Mouse (Mus musculus): ENCODE results near the gene Dennd1a.

Dennd1a gene

DNA sequence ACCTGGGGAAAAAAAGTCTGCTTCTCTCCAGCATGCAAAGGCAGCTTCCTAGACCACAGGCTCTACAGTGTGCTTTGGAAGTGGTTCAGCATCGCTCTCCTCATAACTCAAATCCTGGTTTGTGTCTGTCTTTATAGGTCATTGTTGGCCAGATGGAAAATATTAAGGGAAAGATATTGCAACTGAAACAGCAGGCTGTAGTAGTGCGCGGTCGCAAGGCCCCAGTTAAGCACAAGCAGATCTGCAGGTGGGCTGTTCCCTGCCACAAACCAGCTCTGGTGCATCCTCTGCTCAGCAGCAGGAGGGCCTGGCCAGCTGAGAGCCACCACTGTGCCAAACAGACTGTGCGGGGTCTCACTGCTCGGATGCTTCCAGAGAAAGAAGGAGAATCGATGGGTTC, 186.9 kb downstream of the Dennd1a start:
- no peak for DNase-seq

DNA sequence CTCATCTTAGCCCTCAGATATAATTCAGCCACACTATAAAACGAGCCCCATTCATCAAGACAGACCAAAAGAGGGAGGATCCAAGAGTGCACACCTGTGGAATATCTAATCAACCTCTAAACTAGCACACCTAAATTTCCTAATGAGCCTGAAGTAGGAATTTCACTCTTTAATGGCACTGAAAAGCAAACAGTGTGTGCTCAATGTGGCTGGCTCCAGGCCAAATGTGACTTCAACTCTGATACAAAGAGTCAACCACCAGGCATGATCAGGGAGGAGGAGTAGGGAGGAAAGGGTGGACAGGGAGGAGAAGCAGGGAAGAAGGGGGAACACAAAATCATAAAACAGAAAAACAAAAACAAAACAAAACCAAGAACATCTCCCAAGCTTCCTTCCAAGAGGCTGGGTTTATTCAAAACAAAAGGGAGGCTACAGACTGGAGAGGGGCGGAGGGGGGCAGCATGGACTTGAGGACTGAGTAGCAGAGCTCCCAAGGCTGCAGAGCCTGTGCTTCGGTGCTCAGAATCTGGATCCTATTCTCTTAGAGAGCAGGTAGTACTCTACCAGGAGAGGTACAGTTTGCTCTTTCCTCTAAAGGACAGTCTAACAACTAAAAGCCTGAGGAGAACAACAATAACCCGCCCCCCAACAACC, 187.9 kb downstream of the Dennd1a start:
- no peak for DNase-seq

DNA sequence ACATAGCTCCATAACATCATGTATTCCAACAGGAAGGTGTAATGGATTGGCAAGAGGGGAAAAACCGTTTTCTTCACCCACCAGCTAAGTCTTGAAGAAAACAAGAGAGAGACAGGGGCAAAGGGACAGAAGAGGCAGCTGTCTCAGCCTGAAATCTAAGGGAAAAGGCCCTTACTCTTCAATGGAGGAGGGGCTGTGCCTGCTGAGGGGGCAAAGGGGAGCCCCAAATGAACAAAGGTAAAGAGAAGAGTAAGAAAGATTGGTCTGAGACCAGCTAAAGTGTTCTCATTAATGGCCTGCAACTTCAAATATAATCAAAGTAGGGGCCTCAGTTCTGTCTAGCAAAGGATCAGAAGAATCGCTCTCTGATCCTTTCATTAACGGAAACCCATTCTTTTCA, 189.7 kb downstream of the Dennd1a start:
- no peak for DNase-seq

DNA sequence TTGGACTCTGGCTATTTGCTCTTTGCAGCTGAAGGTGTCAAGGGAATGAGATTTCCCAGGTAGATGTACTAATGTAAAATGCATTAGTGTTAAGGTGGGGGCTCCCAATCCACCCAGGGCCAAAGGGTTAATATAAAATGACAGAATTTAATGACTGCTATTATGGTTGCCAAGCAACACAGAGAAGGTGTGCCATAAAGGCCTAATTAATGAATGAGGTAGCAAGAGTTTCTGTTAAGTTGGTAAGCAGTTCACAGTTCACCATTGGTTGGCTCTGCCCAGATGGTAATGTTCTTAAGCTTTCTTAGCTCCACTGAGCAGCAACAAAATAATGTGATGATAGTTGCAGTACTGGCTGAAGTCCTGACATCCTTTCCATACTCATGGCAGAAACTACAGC, 190.9 kb downstream of the Dennd1a start:
- DNase-seq, result no peak

DNA sequence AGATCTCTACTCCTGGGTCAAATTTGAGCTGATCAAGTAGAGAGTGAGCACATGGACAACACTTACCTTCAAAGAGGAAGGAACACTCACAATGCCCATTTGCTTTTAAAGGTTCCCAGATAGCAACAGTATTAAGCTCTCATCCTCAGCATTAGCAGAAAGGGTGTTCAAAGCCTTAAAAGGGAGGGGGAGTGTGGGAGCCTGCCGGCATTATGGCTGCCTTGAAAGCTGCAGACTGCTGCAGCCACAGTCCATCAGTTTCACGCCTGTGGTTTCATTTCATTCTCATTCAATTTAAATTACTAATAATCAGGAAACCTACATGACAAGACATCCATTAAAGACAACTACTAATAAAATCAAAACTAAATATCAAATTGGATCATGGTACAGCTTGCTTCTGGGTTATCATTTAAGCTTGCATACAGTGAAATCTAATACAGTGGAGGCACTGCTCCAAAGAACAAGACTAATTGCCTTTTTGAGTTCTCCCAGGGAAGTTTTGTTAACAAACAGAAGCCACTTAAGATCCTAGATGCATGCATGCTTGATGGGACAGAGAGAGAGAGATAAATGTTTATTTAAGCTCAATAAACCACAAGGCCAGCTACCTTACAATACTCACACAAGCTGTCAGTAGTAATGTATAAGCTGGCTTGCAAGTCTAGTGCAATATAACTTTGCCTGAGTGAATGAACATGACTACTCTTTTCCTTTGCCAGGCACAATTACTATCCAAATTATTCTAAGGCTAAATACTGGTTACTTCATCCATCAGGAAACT, 192.6 kb downstream of the Dennd1a start:
- DNase-seq, result no peak

DNA sequence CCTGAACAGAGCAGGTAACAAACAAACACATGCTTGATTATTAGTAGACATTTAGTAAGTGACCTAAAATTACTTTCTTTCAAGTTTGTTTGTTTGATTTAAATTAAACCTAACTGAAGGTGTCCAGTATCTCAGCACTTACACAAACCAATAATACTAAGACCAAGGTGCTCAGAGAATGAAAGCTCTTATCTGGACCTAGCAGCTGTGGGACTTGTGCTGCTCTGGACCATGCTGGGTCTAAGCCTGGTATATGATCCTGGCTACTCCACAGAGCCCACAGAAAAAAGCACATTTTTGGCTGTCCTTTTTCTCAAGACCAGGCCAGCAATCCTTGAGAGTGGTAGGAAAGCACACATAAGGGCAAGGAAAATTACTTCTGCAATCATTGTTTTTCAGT, 193.2 kb downstream of the Dennd1a start:
- DNase-seq, result no peak

DNA sequence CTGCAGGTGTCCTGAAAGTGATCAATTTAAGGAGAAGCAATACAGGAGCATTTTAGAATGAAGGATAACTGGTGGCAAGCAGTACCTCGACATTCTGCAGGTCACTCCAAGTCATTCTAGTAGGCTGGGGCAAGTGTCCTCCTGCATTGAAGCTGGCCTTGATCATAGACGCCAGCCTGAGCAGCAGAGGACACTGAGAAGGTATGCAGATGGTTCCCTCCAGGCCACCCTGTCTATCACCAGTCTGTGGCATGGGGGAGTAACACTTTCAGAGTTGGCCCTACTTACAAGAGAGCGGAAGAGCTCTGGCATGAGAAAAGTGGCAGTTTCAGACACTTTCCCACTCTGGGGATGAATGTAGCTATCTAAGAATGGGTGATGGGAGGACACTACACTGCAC, 193.9 kb downstream of the Dennd1a start:
- DNase-seq, result no peak

DNA sequence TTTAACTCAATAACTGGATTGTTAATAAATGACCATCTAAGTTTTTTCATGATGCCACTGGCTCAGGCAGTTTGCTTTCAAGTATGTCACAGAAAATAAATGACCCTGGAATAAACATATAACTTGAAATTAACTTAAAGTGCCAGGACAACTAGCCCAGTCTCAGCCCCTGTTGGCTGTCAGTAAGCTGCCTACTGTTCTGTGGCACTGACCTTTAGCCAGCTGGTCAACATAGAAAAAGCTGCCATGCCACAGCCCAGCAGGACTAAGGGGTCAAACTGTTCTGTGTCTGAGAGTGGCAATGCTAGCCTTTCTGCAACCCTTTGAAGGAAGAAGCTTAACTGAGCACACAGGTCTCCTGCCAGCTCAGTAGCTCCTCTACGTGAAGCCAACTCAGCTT, 198.8 kb downstream of the Dennd1a start:
- no peak for DNase-seq

DNA sequence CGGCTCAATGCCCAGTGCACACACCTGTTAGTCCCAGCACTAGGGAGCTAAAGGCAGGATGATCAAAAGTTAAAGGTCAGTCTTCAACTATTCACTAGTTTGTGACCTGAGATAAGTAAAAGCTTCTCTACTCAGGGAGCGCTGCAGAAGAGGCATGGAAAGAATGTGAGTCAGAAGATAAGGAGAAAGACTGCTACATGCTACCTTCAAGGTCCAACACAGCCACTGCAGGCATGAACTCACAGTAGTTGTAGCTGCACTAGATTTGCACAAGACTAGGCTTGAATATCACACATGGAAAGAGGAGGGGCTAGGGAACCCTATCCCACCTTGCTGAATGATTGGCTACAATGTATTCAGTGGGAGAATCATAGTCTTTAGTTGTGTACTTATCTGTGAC, 202.1 kb downstream of the Dennd1a start:
- DNase-seq, result no peak

DNA sequence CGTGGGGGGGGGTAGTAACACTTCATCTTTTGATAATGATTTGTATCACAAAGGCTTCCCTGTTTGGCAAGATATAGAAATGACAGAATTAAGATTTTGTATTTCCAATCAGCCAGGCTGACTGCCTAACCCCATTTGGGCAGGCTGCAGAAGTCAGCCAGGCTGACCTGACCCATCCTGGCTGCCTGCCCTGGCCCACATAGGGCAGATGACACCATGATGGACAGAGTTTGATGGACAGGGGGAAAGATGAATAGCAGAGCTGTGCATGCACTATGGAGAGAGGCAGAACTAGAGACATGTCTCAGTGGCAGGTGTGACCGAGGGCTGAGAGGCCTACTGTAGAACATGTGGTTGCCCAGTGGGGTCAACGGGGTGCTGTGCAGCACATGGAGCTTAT, 203.9 kb downstream of the Dennd1a start:
- DNase-seq, result no peak

DNA sequence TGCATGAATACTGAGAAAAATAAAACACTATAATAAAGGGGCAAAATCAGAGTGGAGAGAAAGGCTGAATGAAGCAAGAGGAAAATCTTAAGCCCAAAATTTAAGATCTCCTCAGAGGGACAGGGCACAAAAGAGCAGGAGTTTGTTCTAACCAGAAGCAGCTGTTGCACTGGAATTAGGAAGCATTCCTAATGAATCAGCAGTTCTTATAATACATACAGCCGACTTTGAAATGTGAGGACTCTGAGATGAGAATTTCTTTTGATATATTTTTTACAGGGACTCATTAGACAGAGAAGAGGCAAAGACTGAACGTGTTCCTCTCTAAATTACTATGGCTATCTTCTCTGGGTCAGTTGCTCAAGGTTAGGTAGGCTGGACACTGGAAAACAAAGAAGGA, 212.7 kb downstream of the Dennd1a start:
- no peak for DNase-seq

DNA sequence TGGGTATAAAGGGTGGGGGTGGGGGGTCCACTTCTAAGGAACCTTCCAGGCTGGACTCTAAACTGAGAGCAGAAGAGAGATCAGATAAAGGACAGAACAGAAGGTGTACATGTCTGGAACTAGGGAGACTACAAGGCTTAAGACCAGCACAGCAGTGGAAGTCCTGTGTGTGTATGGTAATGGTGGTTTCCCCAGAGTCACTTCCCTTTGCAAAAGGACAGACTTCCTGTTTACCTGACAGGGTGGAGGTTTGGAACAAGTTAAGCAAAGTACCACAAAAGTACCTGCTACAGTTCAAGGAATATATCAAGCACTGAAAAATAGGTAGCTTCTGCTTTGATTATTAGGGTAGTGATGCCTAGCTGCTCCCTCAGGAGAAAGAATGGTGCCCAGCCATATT, 215.1 kb downstream of the Dennd1a start:
- no peak for DNase-seq

DNA sequence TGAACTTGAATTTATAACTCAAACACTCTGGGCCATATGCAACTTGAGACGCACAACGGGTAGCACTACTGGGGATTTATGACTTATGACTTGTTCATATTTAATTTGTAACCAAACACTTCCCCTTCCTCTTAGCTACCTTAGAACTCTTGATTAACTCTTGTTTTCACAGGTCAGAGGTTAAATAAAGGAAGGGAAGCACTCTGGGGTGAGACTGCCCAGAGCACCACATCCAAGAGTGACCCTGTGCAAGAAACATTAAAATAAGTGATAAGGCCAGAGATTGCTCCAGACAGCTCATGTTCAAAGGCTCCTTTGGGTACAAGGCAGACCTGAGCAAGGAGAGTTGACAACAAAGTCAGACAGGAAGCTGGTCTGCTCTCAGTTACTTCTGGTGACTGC, 219.0 kb downstream of the Dennd1a start:
- DNase-seq, result no peak

DNA sequence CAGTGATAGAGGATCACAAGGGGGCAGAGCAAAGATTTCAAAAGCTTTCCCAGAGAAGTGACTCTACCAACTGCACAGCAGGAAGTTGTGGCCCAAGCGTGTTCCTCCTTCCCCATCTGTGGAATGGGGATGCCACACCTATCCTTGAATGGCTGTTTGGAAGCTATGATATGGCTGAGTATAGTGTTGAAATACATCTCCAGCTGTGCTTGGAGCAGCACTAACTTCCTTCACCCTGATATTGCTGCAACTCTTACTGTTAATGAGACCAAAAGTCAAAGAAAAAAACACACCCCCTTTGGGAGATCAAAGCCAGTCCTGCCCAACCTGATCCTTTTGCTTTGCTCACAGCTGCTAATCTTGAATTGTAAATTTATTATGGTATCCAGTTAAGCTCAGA, 221.3 kb downstream of the Dennd1a start:
- DNase-seq, result no peak

DNA sequence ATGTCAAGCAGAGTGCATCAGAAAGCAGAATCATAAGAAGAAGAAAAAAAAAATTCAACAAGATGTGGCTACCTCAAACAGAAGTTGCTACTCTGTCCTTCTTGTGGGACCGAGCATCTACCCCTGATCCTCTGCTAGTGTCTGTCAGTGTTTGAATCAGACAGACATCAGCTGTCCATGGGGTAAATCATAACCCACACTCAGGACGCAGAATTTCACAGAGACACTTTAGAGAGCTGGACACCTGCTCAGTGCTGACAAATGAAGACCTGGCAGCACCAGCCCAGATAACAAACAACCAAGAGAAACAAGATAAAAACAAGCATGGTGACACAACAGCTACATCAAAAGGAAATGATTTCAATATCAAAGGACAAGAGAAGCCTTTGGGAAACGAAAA, 222.9 kb downstream of the Dennd1a start:
- no peak for DNase-seq

DNA sequence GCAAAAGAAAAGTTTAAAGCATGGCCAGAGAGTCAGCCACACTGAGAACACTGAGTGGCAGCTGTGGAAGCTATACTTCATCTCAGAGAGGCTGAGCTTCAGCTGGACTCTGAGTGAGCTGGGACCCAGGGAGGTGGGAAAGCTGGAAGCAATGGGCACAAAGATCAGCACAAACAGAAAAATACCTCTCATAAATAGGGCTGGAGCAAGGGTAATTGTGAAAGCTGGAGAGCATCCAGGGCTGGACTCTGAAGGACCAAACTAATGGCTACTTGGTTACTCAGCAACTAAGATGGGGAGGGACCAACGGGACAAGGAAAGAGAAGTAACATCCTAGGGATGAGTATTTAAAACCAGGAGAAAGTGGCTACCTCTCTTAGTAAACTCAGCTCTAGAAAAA, 225.0 kb downstream of the Dennd1a start:
- DNase-seq, result no peak

DNA sequence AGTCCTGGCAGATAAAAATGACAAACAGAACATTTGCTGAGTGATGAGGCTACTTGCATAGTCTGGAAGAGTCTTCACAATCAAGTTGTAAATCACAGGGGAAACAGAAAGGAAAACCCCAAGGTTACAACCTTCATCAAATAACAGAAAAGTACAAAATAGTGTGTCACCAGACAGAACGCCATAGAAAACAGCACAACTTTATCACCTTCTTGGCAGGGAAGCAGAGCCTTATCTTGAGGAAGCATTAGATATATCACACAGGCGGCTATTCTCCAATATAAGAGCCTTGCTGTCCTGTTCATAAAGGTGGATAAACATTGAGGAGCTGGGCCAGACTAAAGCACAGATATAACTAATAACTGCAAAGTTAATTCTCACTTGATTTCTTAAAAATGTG, 225.7 kb downstream of the Dennd1a start:
- DNase-seq, result no peak

DNA sequence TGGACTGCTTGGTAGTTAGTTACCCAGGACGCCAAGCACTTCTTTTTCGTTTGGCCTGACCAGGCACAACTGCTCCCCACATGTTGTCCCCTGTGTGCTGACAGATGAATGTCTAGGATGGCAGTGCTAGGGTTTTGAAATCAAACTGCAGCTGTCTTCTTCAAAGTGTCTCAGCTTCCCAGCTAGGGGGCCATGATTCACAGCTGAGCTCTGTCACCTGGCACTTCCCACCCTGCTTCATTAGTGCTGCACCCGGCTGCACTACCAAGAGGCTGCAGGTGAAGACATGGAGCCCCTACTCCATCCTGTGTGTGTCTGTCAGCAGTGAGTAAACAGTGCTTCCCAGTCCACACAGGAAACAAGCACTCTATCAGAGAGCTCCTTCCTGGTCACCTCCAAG, 234.8 kb downstream of the Dennd1a start:
- no peak for DNase-seq

DNA sequence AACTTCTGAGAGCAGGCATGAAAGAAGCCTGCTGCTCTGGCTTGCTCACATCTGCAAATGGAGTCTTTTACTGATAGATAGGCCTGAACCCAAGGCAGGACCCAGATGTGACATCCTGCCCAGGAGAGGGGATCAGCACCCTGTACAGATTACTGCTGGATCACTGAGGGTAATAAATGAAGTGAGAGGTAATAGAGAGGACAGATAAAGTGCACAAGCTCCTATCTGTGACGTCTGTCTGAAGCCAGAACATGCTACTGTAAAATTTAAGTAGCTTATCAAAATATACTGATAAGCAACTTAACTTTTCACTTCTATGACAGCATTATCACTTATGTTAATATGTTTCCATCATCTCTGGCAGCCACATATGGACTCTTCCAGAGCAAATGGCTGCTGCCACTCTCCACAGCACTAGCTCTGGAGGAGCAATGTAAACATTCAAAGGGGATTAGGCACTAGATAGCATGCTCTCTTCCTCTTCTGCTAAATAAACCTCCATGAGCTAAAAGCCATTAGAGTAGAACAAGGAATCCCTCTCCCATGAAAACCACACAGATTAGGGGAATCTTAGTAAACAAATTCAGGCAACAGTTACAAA, 235.6 kb downstream of the Dennd1a start:
- no peak for DNase-seq

DNA sequence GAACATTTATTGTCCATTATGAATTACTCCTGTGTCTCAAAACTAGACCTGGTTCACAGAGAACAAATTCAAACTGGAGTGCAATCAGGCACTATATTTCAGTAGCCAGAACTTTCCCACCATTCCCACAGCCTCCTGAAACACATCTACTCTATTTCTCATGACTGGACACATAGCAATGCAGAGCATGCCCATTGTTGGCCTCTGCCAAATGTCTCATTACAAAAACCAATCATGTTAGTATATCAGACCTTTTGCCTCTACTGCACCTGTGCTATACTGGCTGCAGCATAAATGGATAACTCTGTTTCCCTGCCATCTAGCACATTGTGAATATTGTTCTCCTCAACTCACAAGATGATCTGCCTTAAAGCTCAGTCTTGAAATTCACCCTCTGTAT, 238.2 kb downstream of the Dennd1a start:
- no peak for DNase-seq

DNA sequence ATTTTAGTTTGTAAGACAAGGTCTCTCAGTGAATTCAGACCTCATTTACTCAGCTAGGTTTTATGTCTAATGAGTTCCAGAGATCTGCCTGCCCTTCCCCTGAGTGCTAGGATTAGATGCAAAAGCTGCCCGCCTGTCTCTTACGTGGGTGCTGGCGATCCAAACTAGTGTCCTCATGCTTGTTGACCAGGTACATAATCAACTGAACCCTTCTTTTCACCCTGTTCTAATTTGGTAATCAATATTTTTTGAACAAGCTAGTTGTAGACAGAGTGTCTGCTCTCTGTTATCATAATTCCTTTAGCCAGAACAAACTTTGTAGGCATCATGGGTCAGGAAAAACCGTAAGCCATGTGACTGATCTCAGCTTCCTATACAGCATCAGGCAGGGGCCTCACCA, 241.9 kb downstream of the Dennd1a start:
- DNase-seq, result no peak

DNA sequence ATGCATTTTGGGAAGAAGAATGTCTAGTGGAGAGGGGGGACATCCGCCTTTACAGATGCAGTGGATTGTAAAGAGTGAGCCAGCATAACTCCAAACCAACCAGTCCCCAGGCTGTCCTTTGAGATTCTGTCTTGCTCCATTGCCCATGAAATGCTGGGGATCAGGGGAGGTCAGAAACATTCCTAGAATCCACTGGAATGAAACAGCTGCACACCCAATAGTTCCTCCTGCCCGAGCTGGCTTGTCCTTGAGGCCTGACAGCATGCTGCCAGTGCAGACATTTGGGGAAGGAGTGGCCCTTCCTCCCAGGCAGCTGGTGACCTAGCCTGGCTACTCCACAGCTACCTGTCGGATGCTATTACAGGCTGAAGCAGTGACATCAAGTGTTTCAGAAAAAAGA, 246.3 kb downstream of the Dennd1a start:
- no peak for DNase-seq

DNA sequence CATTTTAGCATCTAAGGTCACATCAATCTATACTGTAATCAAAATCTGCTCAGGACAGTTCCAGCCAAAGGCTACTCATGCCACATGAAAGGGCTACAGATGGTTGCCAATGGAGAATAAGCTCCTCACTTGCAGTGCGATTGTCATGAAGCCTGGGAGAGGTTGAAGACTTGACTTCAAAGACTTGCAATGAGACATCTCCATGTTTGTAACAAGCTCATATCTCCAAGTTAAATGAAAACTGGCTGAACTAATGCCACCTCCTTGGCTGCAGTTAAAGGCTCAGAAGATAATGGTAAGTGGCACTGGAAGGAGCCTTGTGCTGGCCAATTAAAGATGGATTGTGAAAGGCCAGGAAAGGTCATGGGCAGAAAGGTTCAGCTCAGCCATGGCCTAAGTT, 247.6 kb downstream of the Dennd1a start:
- DNase-seq, result no peak

DNA sequence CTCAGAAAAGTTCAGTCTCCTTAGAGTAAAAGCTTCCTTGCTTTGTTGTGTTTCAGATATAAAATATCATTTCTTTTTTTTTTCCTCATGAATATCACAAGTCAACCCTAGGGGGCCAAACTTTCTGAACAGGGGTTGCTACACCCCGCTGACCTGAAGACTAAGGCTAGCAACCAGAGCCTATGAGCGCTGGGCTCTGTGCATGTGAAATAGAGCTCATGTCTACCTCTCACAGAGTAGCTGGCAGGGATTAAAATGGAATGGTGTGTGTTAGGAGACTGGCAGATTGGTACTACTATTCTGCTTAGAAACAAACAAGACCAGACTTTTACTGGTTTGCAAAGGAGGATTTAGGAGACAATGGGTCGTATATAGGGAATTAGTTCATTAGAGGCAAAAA, 258.9 kb downstream of the Dennd1a start:
- DNase-seq, result no peak

DNA sequence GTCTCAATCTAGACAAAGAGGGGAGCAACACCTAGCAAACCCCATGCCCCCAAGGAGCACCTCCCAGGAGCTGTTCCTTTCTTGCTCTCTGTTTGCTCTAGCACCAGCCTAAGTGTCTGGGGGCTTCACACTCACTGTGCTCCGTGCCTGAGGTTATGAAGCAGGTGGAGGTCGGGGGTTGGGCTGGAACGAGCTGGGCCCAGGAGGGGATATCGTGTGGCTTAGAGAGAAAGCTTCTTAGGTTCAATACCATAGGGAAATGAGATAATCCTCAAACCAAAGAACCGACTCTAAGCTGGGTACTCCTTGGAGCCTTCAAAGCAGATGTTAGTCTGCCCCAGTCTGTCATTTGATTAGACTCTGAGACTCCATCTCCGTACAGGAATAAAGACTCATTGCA, 261.6 kb downstream of the Dennd1a start:
- no peak for DNase-seq

Measured in right cerebral cortex, postnatal 25 days (tissue).